Mouse (Mus musculus) bone marrow, adult 2 months (tissue): ENCODE data around the gene Hist1h4n.
"Not testable (repeated sequence)": the region's sequence is repeated elsewhere in the genome, so short reads cannot be mapped to it uniquely, and the experiment has no call there.

Experiments used
- CTCF ChIP-seq: fragments of 200-500 bp; IDR thresholded peaks from 2 replicates; pipeline ENCODE4 v1.5.1; 2011; ENCODE audit warnings: low read length, control low read depth; ENCODE audit not compliant: control insufficient read depth, insufficient read depth
- POLR2A ChIP-seq: fragments of 200-500 bp; IDR thresholded peaks from 2 replicates; pipeline ENCODE4 v1.6.1; 2011; ENCODE audit warnings: low read depth, mild to moderate bottlenecking, control low read depth, low read length, borderline replicate concordance; ENCODE audit not compliant: control insufficient read depth

GRCm38 (mm10) chr13:21810073-21810472 is 21.9 kb downstream of the Hist1h4n start, which contains the start of the genes Hist1h2bq and Hist1h2ao:
- TF ChIP-seq CTCF, POLR2A: not testable (repeated sequence)
